Mouse (Mus musculus) stomach, postnatal 0 days (tissue): ENCODE data around the gene Oas1a. TPM values are rescaled to one million over a fixed set of nuclear protein-coding genes. Genes with fewer than 3 reads are reported as not detected.
"Not testable (repeated sequence)": the region's sequence is repeated elsewhere in the genome, so short reads cannot be mapped to it uniquely, and the experiment has no call there.

Source experiments
- ATAC-seq: fragments of 200-750 bp; cut with Nextera tagmentation; 2 replicates; pipeline ENCODE4 v1.8.0; 2017; ENCODE audit not compliant: low FRiP score, low TSS enrichment
- DNase-seq: peaks from one replicate; pipeline ENCODE4 v3.0.0-alpha.2; 2016; ENCODE audit warnings: low spot score
- H3K27ac ChIP-seq: fragments of 300-500 bp; sonication (generic); replicated peaks from 2 replicates; pipeline ENCODE4 v1.5.1; 2014; ENCODE audit warnings: mild to moderate bottlenecking, control low read depth
- H3K27me3 ChIP-seq: fragments of 300-500 bp; sonication (generic); 2 replicates; pipeline ENCODE4 v1.6.1; 2014; ENCODE audit warnings: low read length; ENCODE audit not compliant: control insufficient read depth, insufficient read depth
- H3K36me3 ChIP-seq: fragments of 300-500 bp; sonication (generic); 2 replicates; pipeline ENCODE4 v1.6.1; 2014; ENCODE audit warnings: low read length, mixed read lengths; ENCODE audit not compliant: control insufficient read depth, insufficient read depth
- H3K4me1 ChIP-seq: fragments of 300-500 bp; sonication (generic); replicated peaks from 2 replicates; pipeline ENCODE4 v1.6.1; 2014; ENCODE audit warnings: antibody characterized with exemption; ENCODE audit not compliant: control insufficient read depth, insufficient read depth
- H3K4me2 ChIP-seq: fragments of 300-500 bp; sonication (generic); replicated peaks from 2 replicates; pipeline ENCODE4 v1.6.1; 2014; ENCODE audit warnings: low read depth, mild to moderate bottlenecking, control low read depth, moderate library complexity
- H3K4me3 ChIP-seq: fragments of 300-500 bp; sonication (generic); 2 replicates; pipeline ENCODE4 v1.5.1; 2014; ENCODE audit warnings: low read depth, low read length, control low read depth
- H3K9ac ChIP-seq: fragments of 300-500 bp; sonication (generic); 2 replicates; pipeline ENCODE4 v1.6.1; 2014; ENCODE audit warnings: mild to moderate bottlenecking, low read length, control low read depth, mixed read lengths
- H3K9me3 ChIP-seq: fragments of 300-500 bp; sonication (generic); 2 replicates; pipeline ENCODE4 v1.6.1; 2016; ENCODE audit warnings: low read length; ENCODE audit not compliant: control insufficient read depth
- CTCF ChIP-seq: IDR thresholded peaks from 2 replicates; pipeline ENCODE4 v1.5.1; 2016; ENCODE audit warnings: antibody characterized with exemption, low read depth, mild to moderate bottlenecking, moderate library complexity
- EP300 ChIP-seq: optimal IDR thresholded peaks from 2 replicates; pipeline ENCODE3; 2016; ENCODE audit warnings: antibody characterized with exemption
- WGBS: fragments of 180-500 bp; shearing (Covaris S2); extraction: QIAGEN DNeasy Blood & Tissue Kit; methylation state at CpG from one replicate; pipeline ENCODE4 v1.1.7; 2014; 5-methylcytosine and 5-hydroxymethylcytosine counted together
- polyA plus RNA-seq: library from polyadenylated mRNA; unstranded; fragments of >200 nt; fragmentation: Nextera tagmentation; extraction: Ambion mirVana; gene quantifications from 2 replicates; pipeline ENCODE4 v1.2.1, GENCODE M21; 2015

Oas1a gene
- polyA plus RNA-seq, 1 experiment from 2014 or later = 16.1 TPM

GRCm38 (mm10) chr5:120895231-120895900 lies 12.0 kb downstream of the Oas1a start:
- Histone ChIP-seq H3K4me1 (no peaks in the 10 kb centered on the region), H3K27ac (no peak overlapping the region), H3K9me3 (no peaks in the 10 kb centered on the region), H3K4me2 (no peak overlapping the region), H3K9ac (no peak overlapping the region), H3K36me3 (no peaks in the 10 kb centered on the region), H3K4me3 (no peak overlapping the region), H3K27me3 (no peaks in the 10 kb centered on the region)
- TF ChIP-seq EP300 = no peak
- no peak for TF ChIP-seq CTCF
- WGBS = 85% methylated on average over 11 of the region's 11 CpGs
- ATAC-seq = no peak
- no peak for DNase-seq

- H3K4me1 ChIP-seq, H3K27me3 ChIP-seq, H3K4me2 ChIP-seq, H3K9ac ChIP-seq, ATAC-seq, H3K4me3 ChIP-seq, H3K36me3 ChIP-seq, DNase-seq, H3K9me3 ChIP-seq, H3K27ac ChIP-seq: not testable (repeated sequence)
- 64% methylated on average over 2 of the region's 2 CpGs for WGBS
Observed at GRCm38 (mm10) chr5:120894692-120895091, 12.6 kb downstream of the Oas1a start.

- not testable (repeated sequence) for ATAC-seq
Observed at GRCm38 (mm10) chr5:120893866-120894265, 13.5 kb downstream of the Oas1a start.

GRCm38 (mm10) chr5:120892243-120892660 lies 15.1 kb downstream of the Oas1a start:
- Histone ChIP-seq H3K4me3 (no peak overlapping the region), H3K36me3 (no peaks in the 10 kb centered on the region), H3K27me3 (no peaks in the 10 kb centered on the region), H3K4me2 (no peak overlapping the region), H3K9me3 (no peaks in the 10 kb centered on the region), H3K9ac (no peak overlapping the region), H3K27ac (no peak overlapping the region), H3K4me1 (no peaks in the 10 kb centered on the region)
- no peak for DNase-seq
- WGBS = 30% methylated on average over 2 of the region's 2 CpGs
- ATAC-seq = no peak
- TF ChIP-seq EP300 (no peak), CTCF (no peak)

More at GRCm38 (mm10) chr5:120893866-120894265, 13.5 kb downstream of the Oas1a start:
- WGBS = 94% methylated on average over 4 of the region's 4 CpGs
- H3K9ac ChIP-seq, DNase-seq, H3K27ac ChIP-seq, H3K4me2 ChIP-seq, H3K27me3 ChIP-seq, H3K9me3 ChIP-seq, H3K36me3 ChIP-seq, H3K4me3 ChIP-seq, H3K4me1 ChIP-seq: not testable (repeated sequence)

- peak; percentile 6 for DNase-seq
- 70% methylated on average over 2 of the region's 2 CpGs for WGBS
Observed at GRCm38 (mm10) chr5:120891566-120892242, 15.6 kb downstream of the Oas1a start.

GRCm38 (mm10) chr5:120890991-120891390 lies 16.3 kb downstream of the Oas1a start:
- ATAC-seq (no peak), DNase-seq (no peak)
- Histone ChIP-seq H3K9me3 (no peaks in the 10 kb centered on the region), H3K4me2 (no peak overlapping the region), H3K9ac (no peak overlapping the region), H3K27ac (no peak overlapping the region), H3K4me1 (no peaks in the 10 kb centered on the region), H3K27me3 (no peaks in the 10 kb centered on the region), H3K36me3 (no peaks in the 10 kb centered on the region), H3K4me3 (no peak overlapping the region)
- TF ChIP-seq CTCF = no peak
- no peak for TF ChIP-seq EP300
- WGBS = 47% methylated on average over 3 of the region's 3 CpGs

More at GRCm38 (mm10) chr5:120891566-120892242, 15.6 kb downstream of the Oas1a start:
- not testable (repeated sequence) for H3K27ac ChIP-seq, H3K4me2 ChIP-seq, H3K36me3 ChIP-seq, H3K27me3 ChIP-seq, H3K4me1 ChIP-seq, ATAC-seq, H3K9me3 ChIP-seq, H3K9ac ChIP-seq, H3K4me3 ChIP-seq
